Mouse (Mus musculus): ENCODE results near the gene Gm12185. TPM values are rescaled to one million over a fixed set of nuclear protein-coding genes. Genes with fewer than 3 reads are reported as not detected.
"Not testable (repeated sequence)": the region's sequence is repeated elsewhere in the genome, so short reads cannot be mapped to it uniquely, and the experiment has no call there.

The Gm12185 gene
- polyA plus RNA-seq, 1 experiment from 2014 or later: not detected

GRCm38 (mm10) chr11:48933422-48933821 lies 58.6 kb downstream of the Gm12185 start:
- not testable (repeated sequence) for ATAC-seq (ENCODE audit: low read depth); H3K4me1 ChIP-seq (ENCODE audit: control insufficient read depth, insufficient read depth, low read length); H3K4me3 ChIP-seq (ENCODE audit: low read depth, low read length); H3K4me2 ChIP-seq (ENCODE audit: low read depth, low read length); H3K27ac ChIP-seq (ENCODE audit: low read depth, low read length); H3K9me3 ChIP-seq (ENCODE audit: control insufficient read depth, low read length); H3K36me3 ChIP-seq (ENCODE audit: control insufficient read depth, insufficient read depth, low read length); H3K9ac ChIP-seq (replicated peaks; ENCODE audit: low read depth, low read length); H3K27me3 ChIP-seq (ENCODE audit: control insufficient read depth, insufficient read depth, low read length)
- 89% methylated on average over 1 of the region's 1 CpGs for WGBS

GRCm38 (mm10) chr11:48928068-48928467 lies 64.0 kb downstream of the Gm12185 start:
- not testable (repeated sequence) for ATAC-seq (ENCODE audit: low read depth); H3K4me1 ChIP-seq (ENCODE audit: control insufficient read depth, insufficient read depth, low read length); H3K9me3 ChIP-seq (ENCODE audit: control insufficient read depth, low read length); H3K27ac ChIP-seq (ENCODE audit: low read depth, low read length); H3K4me3 ChIP-seq (ENCODE audit: low read depth, low read length); H3K9ac ChIP-seq (replicated peaks; ENCODE audit: low read depth, low read length); H3K27me3 ChIP-seq (ENCODE audit: control insufficient read depth, insufficient read depth, low read length); H3K36me3 ChIP-seq (ENCODE audit: control insufficient read depth, insufficient read depth, low read length); H3K4me2 ChIP-seq (ENCODE audit: low read depth, low read length)
- WGBS: 96% methylated on average over 1 of the region's 1 CpGs

DNA sequence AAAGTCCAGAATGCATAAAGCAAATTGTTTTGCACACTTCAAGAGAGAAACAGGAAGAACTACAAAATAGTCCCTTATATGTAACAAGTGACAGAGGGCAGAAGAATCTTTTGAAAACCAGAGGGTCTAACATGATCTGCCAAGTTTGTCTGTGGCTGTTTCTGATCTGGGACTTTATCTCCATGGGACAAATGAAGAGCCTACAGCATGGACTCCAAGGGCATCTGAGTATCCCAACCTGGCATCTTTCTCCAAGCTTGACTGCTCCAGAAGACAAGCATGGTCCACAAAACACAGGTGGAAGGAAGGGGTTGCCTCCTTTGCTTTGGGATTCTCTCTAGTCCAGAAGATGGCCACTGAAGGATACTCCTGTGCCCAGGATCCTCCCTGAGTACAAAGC lies 65.6 kb downstream of the Gm12185 start:
- H3K4me2 ChIP-seq (ENCODE audit: low read depth, low read length); H3K27ac ChIP-seq (ENCODE audit: low read depth, low read length); ATAC-seq (ENCODE audit: low read depth); H3K9me3 ChIP-seq (ENCODE audit: control insufficient read depth, low read length); H3K9ac ChIP-seq (replicated peaks; ENCODE audit: low read depth, low read length); H3K4me1 ChIP-seq (ENCODE audit: control insufficient read depth, insufficient read depth, low read length); H3K36me3 ChIP-seq (ENCODE audit: control insufficient read depth, insufficient read depth, low read length); H3K4me3 ChIP-seq (ENCODE audit: low read depth, low read length); H3K27me3 ChIP-seq (ENCODE audit: control insufficient read depth, insufficient read depth, low read length): not testable (repeated sequence)

GRCm38 (mm10) chr11:48923818-48924217 lies 68.2 kb downstream of the Gm12185 start:
- H3K9me3 ChIP-seq (ENCODE audit: control insufficient read depth, low read length); H3K4me1 ChIP-seq (ENCODE audit: control insufficient read depth, insufficient read depth, low read length); H3K4me3 ChIP-seq (ENCODE audit: low read depth, low read length); H3K9ac ChIP-seq (replicated peaks; ENCODE audit: low read depth, low read length); H3K27ac ChIP-seq (ENCODE audit: low read depth, low read length); H3K4me2 ChIP-seq (ENCODE audit: low read depth, low read length); H3K27me3 ChIP-seq (ENCODE audit: control insufficient read depth, insufficient read depth, low read length); ATAC-seq (ENCODE audit: low read depth); H3K36me3 ChIP-seq (ENCODE audit: control insufficient read depth, insufficient read depth, low read length): not testable (repeated sequence)
- WGBS: 85% methylated on average over 5 of the region's 5 CpGs

DNA sequence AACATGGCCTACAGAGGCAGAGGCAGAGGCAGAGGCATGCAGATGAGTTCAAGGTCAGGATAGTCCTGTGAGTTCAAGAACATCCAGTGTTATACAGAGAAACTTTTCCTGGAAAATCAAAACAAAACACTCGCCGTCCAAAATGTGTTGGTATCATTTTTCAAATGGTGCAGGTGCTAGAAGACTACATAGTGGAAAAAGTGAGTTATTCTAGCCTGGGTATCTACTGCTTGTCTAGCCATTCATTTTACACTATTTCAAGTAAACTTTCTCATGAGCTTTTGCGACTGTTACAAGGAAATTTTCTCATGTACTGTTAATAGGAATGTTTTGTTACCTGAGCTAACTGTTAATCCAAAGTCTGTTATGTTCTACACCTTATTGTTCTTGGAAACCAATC lies 73.6 kb downstream of the Gm12185 start:
- no peak for ATAC-seq (ENCODE audit: low read depth)
- Histone ChIP-seq H3K4me2 (ENCODE audit: low read depth, low read length) (no peak overlapping the region), H3K27ac (ENCODE audit: low read depth, low read length) (no peak overlapping the region), H3K9me3 (ENCODE audit: control insufficient read depth, low read length) (no peaks in the 10 kb centered on the region), H3K9ac (replicated peaks; ENCODE audit: low read depth, low read length) (no peak overlapping the region), H3K4me1 (ENCODE audit: control insufficient read depth, insufficient read depth, low read length) (no peaks in the 10 kb centered on the region), H3K36me3 (ENCODE audit: control insufficient read depth, insufficient read depth, low read length) (no peaks in the 10 kb centered on the region), H3K4me3 (ENCODE audit: low read depth, low read length) (no peak overlapping the region), H3K27me3 (ENCODE audit: control insufficient read depth, insufficient read depth, low read length) (no peaks in the 10 kb centered on the region)
- WGBS: 92% methylated on average over 3 of the region's 3 CpGs

DNA sequence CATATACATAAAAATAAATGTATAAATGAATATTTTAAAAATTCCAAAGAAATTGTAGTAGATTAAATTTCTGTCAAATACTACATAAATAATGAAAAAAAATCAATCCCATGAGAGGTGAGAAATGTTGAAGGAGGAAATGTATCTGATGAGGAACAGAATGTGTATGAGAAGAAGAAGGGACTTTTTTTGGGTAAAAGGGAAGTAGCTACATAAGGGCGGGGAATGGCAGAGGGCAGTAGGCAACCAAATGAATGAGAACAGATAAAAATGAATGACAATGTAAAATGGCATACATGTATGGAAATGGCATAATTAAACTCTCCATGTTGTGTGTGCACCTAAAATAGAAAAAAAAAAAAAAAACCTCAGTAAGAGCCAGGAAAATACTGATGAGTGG lies 78.4 kb downstream of the Gm12185 start:
- Histone ChIP-seq H3K4me3 (ENCODE audit: low read depth, low read length) (no peak overlapping the region), H3K36me3 (ENCODE audit: control insufficient read depth, insufficient read depth, low read length) (no peaks in the 10 kb centered on the region), H3K4me2 (ENCODE audit: low read depth, low read length) (no peak overlapping the region), H3K27ac (ENCODE audit: low read depth, low read length) (no peak overlapping the region), H3K9ac (replicated peaks; ENCODE audit: low read depth, low read length) (no peak overlapping the region), H3K9me3 (ENCODE audit: control insufficient read depth, low read length) (no peaks in the 10 kb centered on the region), H3K27me3 (ENCODE audit: control insufficient read depth, insufficient read depth, low read length) (no peaks in the 10 kb centered on the region), H3K4me1 (ENCODE audit: control insufficient read depth, insufficient read depth, low read length) (no peaks in the 10 kb centered on the region)
- 97% methylated on average over 1 of the region's 1 CpGs for WGBS
- no peak for ATAC-seq (ENCODE audit: low read depth)

DNA sequence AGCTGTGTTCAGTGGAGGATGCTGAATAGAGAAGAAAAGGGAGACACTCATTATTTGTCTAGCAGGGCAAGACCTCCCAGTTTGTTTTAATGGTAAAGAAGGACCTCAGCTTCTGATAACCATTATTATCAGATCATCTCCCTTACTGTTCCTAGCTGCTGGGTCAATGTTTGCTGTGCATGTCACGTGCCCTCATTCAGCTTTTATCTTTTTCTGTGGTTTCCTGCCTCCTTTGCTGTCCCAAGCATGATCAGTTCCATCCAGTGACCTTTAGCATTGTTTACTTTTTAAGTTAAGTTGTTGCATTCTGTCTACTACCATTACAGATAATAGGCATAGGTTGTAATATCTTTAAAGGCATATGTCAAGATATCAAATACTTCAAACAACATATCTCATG lies 83.6 kb downstream of the Gm12185 start:
- no peak for ATAC-seq (ENCODE audit: low read depth)
- Histone ChIP-seq H3K27me3 (ENCODE audit: control insufficient read depth, insufficient read depth, low read length) (no peaks in the 10 kb centered on the region), H3K9me3 (ENCODE audit: control insufficient read depth, low read length) (no peaks in the 10 kb centered on the region), H3K4me2 (ENCODE audit: low read depth, low read length) (no peak overlapping the region), H3K27ac (ENCODE audit: low read depth, low read length) (no peak overlapping the region), H3K4me3 (ENCODE audit: low read depth, low read length) (no peak overlapping the region), H3K9ac (replicated peaks; ENCODE audit: low read depth, low read length) (no peak overlapping the region), H3K4me1 (ENCODE audit: control insufficient read depth, insufficient read depth, low read length) (no peaks in the 10 kb centered on the region), H3K36me3 (ENCODE audit: control insufficient read depth, insufficient read depth, low read length) (no peaks in the 10 kb centered on the region)
- WGBS: 59% methylated on average over 1 of the region's 1 CpGs

GRCm38 (mm10) chr11:48902021-48902420 lies 90.0 kb downstream of the Gm12185 start, which contains the start of gene Gm5431:
Gene Gm5431, minus strand, starts transcription at chr11:48902214.
- no peak for ATAC-seq (ENCODE audit: low read depth)
- Histone ChIP-seq H3K36me3 (ENCODE audit: control insufficient read depth, insufficient read depth, low read length) (no peaks in the 10 kb centered on the region), H3K9me3 (ENCODE audit: control insufficient read depth, low read length) (no peaks in the 10 kb centered on the region), H3K27ac (ENCODE audit: low read depth, low read length) (no peak within 1 kb of the TSS), H3K4me2 (ENCODE audit: low read depth, low read length) (no peak within 1 kb of the TSS), H3K4me1 (ENCODE audit: control insufficient read depth, insufficient read depth, low read length) (no peaks in the 10 kb centered on the region), H3K9ac (replicated peaks; ENCODE audit: low read depth, low read length) (no peak within 1 kb of the TSS), H3K27me3 (ENCODE audit: control insufficient read depth, insufficient read depth, low read length) (no peaks in the 10 kb centered on the region), H3K4me3 (ENCODE audit: low read depth, low read length) (no peak within 1 kb of the TSS)
- WGBS: 83% methylated on average over 2 of the region's 2 CpGs

DNA sequence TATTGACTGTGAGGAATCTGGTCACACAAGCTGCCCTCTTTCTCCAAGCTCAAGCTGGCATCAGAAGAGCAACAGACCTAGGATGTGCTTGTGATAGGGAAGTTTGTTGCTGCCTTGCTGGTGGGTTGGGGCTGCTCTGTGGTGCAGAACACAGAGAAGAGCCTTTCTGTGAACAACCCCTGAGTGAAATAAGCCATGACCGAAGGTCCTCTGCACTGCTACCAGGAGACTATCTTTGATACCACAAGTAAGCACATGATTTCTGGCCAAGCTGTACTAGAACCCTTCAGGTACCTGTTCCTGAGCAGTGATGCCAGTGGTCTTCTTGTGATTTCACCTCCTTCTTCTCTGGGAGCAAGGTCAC lies 90.5 kb downstream of the Gm12185 start:
- H3K27me3 ChIP-seq (ENCODE audit: control insufficient read depth, insufficient read depth, low read length); ATAC-seq (ENCODE audit: low read depth); H3K4me2 ChIP-seq (ENCODE audit: low read depth, low read length); H3K4me3 ChIP-seq (ENCODE audit: low read depth, low read length); H3K9me3 ChIP-seq (ENCODE audit: control insufficient read depth, low read length); H3K4me1 ChIP-seq (ENCODE audit: control insufficient read depth, insufficient read depth, low read length); H3K27ac ChIP-seq (ENCODE audit: low read depth, low read length); H3K9ac ChIP-seq (replicated peaks; ENCODE audit: low read depth, low read length); H3K36me3 ChIP-seq (ENCODE audit: control insufficient read depth, insufficient read depth, low read length): not testable (repeated sequence)
- WGBS: 89% methylated on average over 1 of the region's 1 CpGs

All from neural tube, embryonic 14.5 days (tissue).